Mouse (Mus musculus): ENCODE data around the gene Gdf1.

DNA sequence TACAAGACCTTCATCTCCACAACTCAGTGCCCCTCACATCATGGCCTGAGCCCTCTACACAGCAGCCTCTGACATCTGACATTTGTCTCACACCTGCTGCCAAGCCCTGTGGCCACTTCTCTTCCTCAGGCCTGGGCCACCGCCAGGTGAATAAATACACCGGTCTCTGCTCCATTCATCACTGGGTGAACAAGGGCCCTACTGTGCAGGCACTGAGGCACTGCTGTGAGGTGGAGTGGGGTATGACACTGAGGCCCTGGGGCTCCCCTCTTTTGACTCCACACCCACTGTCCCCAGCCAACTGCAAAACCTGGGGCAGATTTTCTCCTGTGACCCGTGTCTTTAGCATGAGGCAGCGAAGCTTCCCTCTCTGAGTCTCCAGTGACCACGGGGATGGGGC is 37.0 kb downstream of the Gdf1 start:
- no peak for TF ChIP-seq CTCF (IDR thresholded peaks at IDR 0.05; ENCODE audit: borderline replicate concordance, insufficient read depth, low read depth, low read length)
- TF ChIP-seq POLR2A (IDR thresholded peaks at IDR 0.05; ENCODE audit: borderline replicate concordance, insufficient read depth, low read length) = no peak

All from cerebellum, adult 2 months (tissue).